Mouse (Mus musculus) C2C12 (cell line): ENCODE measurements around the gene Kdelr2. TPM values are rescaled to one million over a fixed set of nuclear protein-coding genes. Genes with fewer than 3 reads are reported as not detected.
A peak's percentile ranks its signal among the peaks of the same experiment; 100 is the strongest.

Source experiments
- H3K27me3 ChIP-seq: one replicate; pipeline ENCODE4 v1.6.1; 2011; ENCODE audit not compliant: control insufficient read depth, insufficient read depth, insufficient read length
- H3K36me3 ChIP-seq: one replicate; pipeline ENCODE4 v1.6.1; 2011; ENCODE audit not compliant: control insufficient read depth, insufficient read depth
- H3K4me3 ChIP-seq: one replicate; pipeline ENCODE4 v1.5.1; 2011; ENCODE audit warnings: mild to moderate bottlenecking, control low read depth; ENCODE audit not compliant: poor library complexity, insufficient read depth, severe bottlenecking
- H3K79me2 ChIP-seq: one replicate; pipeline ENCODE4 v1.6.1; 2011; ENCODE audit not compliant: control insufficient read depth, insufficient read depth
- H3K79me3 ChIP-seq: one replicate; pipeline ENCODE4 v1.6.1; 2011; ENCODE audit warnings: low read depth, control low read depth
- H3ac ChIP-seq: one replicate; pipeline ENCODE3; 2011; ENCODE audit warnings: low read depth; ENCODE audit not compliant: control insufficient read depth, insufficient read length
- CEBPB ChIP-seq: IDR thresholded peaks from one replicate; pipeline ENCODE4 v1.6.1; 2011; ENCODE audit warnings: low read depth, mild to moderate bottlenecking, control low read depth, moderate library complexity
- CTCF ChIP-seq: IDR thresholded peaks from one replicate; pipeline ENCODE4 v1.5.1; 2011; ENCODE audit not compliant: control insufficient read depth, insufficient read depth, insufficient read length
- FOSL1 ChIP-seq: IDR thresholded peaks from one replicate; pipeline ENCODE4 v1.8.0; 2011; ENCODE audit warnings: mild to moderate bottlenecking, low read length; ENCODE audit not compliant: poor library complexity, insufficient read depth, severe bottlenecking
- MAX ChIP-seq: IDR thresholded peaks from one replicate; pipeline ENCODE4 v1.6.1; 2011; ENCODE audit warnings: mild to moderate bottlenecking, control low read depth
- MYOD1 ChIP-seq: IDR thresholded peaks from one replicate; pipeline ENCODE4 v1.6.1; 2011; ENCODE audit warnings: low read depth; ENCODE audit not compliant: control insufficient read depth, insufficient read length
- MYOG ChIP-seq: IDR thresholded peaks from one replicate; pipeline ENCODE4 v1.6.1; 2011; ENCODE audit not compliant: control insufficient read depth, insufficient read length; ENCODE audit errors: extremely low read depth
- USF1 ChIP-seq: IDR thresholded peaks from one replicate; pipeline ENCODE4 v1.6.1; 2011; ENCODE audit warnings: low read depth, mild to moderate bottlenecking, control low read depth, moderate library complexity
- polyA plus RNA-seq: library from polyadenylated mRNA; unstranded; fragments of >200 nt; fragmentation: generic; extraction: Trizol; gene quantifications from one replicate; pipeline ENCODE4 v1.2.1, GENCODE M21; 2012; ENCODE audit warnings: missing spikeins

Gene Kdelr2
- polyA plus RNA-seq, 1 experiment = 131 TPM

DNA sequence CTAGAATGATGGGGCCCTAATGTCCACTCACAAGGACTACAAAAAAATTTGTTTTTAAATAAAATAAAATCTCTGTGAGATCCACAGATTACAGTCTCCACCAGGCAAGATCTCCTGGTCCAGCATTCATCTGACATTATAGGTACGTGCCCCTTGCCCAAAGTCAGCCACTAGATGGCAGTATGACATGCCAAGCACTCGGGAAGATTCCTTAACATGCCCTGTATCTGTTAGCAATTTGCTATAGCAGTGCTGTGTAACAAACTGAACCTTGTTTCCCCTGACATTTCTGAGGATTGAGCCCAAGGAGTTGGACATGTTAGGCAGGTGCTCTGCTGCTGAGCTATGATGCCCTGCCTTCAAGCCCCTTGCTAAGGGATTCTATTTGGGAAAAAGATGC lies 8.0 kb upstream of the Kdelr2 start:
- H3ac ChIP-seq = no peak overlapping the region
- peaks cover 3% of the 10 kb centered on the region for H3K36me3 ChIP-seq
- H3K79me3 ChIP-seq = no peaks in the 10 kb centered on the region
- no peak for TF ChIP-seq MAX
- TF ChIP-seq CTCF = peak; percentile 4
- no peak for TF ChIP-seq MYOD1
- peaks cover 6% of the 10 kb centered on the region for H3K27me3 ChIP-seq
- H3K79me2 ChIP-seq = no peaks in the 10 kb centered on the region
- no peak overlapping the region for H3K4me3 ChIP-seq

DNA sequence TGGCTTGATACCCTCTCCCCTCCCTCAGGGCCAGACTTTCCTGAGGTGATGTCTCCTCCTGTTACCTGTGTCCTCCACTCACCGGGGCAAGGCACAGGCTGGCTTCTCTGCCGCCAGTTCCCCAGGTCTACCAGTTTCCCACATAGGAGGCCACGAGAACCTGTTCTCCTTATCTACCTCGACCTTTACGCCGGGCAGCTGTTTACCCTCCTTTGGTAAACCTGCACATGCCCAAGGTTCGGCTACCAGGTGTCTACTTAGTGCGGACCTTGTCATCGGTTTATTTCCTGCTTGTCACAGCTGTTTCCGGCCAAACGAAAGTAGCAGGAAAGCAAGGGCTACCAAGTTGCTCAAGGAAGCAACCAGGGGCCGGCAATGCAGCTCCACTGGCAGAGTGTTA lies 3.1 kb upstream of the Kdelr2 start:
- Histone ChIP-seq H3K79me3 (peaks cover 19% of the 10 kb centered on the region), H3ac (no peak overlapping the region), H3K79me2 (peaks cover 33% of the 10 kb centered on the region), H3K27me3 (no peaks in the 10 kb centered on the region), H3K36me3 (peaks cover 7% of the 10 kb centered on the region), H3K4me3 (no peak overlapping the region)
- TF ChIP-seq CEBPB (no peak), MYOD1 (no peak), MAX (no peak), CTCF (no peak), USF1 (no peak), FOSL1 (no peak), MYOG (no peak)

DNA sequence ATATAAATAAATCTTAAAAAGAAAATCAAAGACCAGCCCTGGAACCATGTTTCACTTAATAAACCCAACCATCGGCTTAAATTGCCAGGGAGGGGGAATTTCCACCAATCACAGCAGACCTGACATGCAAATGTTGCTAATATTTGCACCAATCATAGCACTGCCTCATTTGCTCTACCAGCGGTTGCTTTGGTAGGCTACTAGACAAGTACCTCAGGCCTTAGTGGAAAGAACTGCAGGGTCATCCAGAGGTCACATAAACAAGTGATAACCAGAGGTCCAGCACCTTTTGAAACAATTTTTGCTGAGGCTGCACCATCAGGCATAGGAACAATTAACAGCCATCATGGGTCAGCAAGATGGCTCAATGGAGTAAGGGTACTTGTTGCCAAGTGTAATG lies 2.1 kb upstream of the Kdelr2 start:
- H3ac ChIP-seq = no peak overlapping the region
- peaks cover 17% of the 10 kb centered on the region for H3K36me3 ChIP-seq
- TF ChIP-seq FOSL1 (no peak), MAX (no peak), MYOG (no peak)
- peaks cover 30% of the 10 kb centered on the region for H3K79me3 ChIP-seq
- H3K79me2 ChIP-seq = peaks cover 43% of the 10 kb centered on the region
- H3K27me3 ChIP-seq = no peaks in the 10 kb centered on the region
- H3K4me3 ChIP-seq = no peak overlapping the region

DNA sequence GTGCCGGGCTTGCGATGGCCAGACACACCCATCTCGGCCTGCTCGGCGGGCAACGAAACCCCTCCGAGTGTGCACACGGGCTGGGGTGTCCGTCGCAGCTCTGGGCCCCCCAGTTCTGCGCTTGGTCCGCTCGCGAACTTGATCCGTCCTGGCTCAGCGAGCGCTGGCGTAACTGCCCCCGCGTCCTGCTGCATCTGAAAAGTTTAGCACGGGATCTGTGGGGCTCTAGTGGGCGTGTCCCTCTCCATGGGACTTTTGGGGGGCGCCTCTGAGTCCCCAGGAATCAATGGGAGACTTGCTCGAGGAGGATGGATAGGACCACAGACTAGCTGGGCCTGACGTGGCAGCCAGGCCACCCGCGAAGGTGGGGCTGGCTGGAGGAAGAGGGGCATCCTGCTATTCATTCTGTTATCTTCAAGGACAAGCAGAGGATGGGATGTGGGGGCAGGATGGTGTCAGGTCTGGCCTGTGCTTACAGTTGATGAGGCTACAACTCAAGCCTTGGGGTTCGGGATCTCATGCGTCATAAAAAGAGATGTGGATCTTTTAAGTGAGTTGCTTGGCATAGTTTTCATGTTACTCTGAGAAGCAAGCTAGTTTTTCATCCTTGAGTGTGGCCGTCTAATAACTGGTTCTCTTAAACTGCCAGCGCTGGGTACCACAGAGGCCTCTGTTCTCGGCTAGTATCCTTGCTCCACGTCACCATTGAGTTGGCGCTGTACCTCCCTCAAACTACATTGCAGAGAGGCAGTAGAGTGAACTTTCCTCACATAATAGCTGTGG lies 701 bp downstream of the Kdelr2 start:
- peaks cover 71% of the 10 kb centered on the region for H3K79me2 ChIP-seq
- peak overlapping the region; percentile 71 for H3K4me3 ChIP-seq
- peaks cover 56% of the 10 kb centered on the region for H3K79me3 ChIP-seq
- no peaks in the 10 kb centered on the region for H3K27me3 ChIP-seq
- H3K36me3 ChIP-seq = peaks cover 40% of the 10 kb centered on the region
- TF ChIP-seq USF1 = no peak
- TF ChIP-seq CEBPB = no peak
- no peak for TF ChIP-seq CTCF
- H3ac ChIP-seq = peak overlapping the region; percentile 98

DNA sequence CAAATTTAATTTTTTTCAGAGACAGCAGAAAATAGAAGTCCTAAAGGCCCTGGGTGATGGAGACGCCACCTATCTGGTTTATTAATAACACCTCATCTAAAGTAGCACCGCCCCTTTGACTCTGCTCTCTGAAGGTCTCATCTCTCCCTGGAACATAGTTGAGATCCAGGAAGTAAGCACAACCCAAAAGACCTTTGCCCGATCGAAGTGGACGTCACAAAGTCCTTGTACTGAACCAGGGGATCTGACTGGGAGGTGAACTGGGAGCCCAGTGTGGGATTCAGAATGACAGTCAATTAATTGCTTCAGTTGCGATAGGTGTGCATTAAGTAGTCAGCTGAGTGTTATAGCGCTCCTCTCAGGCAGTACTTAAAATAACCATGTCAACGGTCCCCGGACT lies 1.6 kb downstream of the Kdelr2 start:
- Histone ChIP-seq H3K79me2 (peaks cover 80% of the 10 kb centered on the region), H3K27me3 (no peaks in the 10 kb centered on the region), H3K36me3 (peaks cover 48% of the 10 kb centered on the region), H3ac (no peak overlapping the region), H3K4me3 (no peak overlapping the region), H3K79me3 (peaks cover 65% of the 10 kb centered on the region)
- TF ChIP-seq FOSL1 (no peak), MYOG (no peak), USF1 (no peak), MYOD1 (no peak), CTCF (no peak), MAX (no peak), CEBPB (no peak)

DNA sequence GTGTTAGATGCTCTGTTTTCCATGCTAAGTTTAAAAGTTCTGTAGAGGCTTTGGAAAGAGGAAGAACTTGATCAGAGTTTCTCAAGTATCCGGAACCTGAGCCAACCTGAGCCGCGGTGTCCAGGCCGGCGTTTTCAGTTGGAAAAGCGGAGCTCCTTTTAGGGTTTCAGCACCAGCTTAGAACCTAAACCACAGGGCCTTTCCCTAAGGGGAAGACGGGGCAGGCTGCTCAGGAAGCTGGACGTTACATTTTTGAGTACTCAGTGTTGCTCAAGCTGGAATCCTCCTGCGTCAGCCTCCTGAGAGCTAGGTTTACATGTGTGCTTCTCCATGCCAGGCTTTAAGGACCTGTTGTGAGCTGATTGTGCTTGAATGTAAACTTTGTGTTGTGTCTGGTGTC lies 2.9 kb downstream of the Kdelr2 start:
- Histone ChIP-seq H3K36me3 (peaks cover 59% of the 10 kb centered on the region), H3K4me3 (no peak overlapping the region), H3K27me3 (no peaks in the 10 kb centered on the region), H3K79me2 (peaks cover 93% of the 10 kb centered on the region), H3K79me3 (peaks cover 78% of the 10 kb centered on the region), H3ac (no peak overlapping the region)
- TF ChIP-seq MYOG (no peak), CTCF (no peak), MYOD1 (no peak), FOSL1 (no peak), CEBPB (no peak), USF1 (no peak), MAX (no peak)
